Mouse (Mus musculus): ENCODE data around the gene Itgb7.

GRCm38 (mm10) chr15:102235371-102236027 lies 3.8 kb upstream of the Itgb7 start:
- TF ChIP-seq GATA1 (IDR thresholded peaks at IDR 0.05; ENCODE audit: low read depth, low read length) (no peak), CTCF (IDR thresholded peaks at IDR 0.05 in 2 of 3, conservative IDR thresholded peaks at IDR 0.05 in 1 of 3; ENCODE audit: control insufficient read depth in 1 of 3, insufficient read depth in 1 of 3, low read depth in 2 of 3, low read length in 3 of 3, poor library complexity in 1 of 3, severe bottlenecking in 1 of 3) (no peak; a peak in 1 of 6 replicates), SIN3A (IDR thresholded peaks at IDR 0.05; ENCODE audit: low read length) (no peak), KAT2A (conservative IDR thresholded peaks at IDR 0.05; ENCODE audit: low read depth, low read length) (no peak), POLR2A (IDR thresholded peaks at IDR 0.05; ENCODE audit: control insufficient read depth in 1 of 2, insufficient read depth in 1 of 2, low read depth in 1 of 2, low read length in 2 of 2, poor library complexity in 1 of 2) (no peak), RCOR1 (IDR thresholded peaks at IDR 0.05; ENCODE audit: low read depth, low read length) (no peak)

Measured in MEL (cell line).